Mouse (Mus musculus) liver, postnatal 0 days (tissue): ENCODE data around the gene Gm49776. TPM values are rescaled to one million over a fixed set of nuclear protein-coding genes. Genes with fewer than 3 reads are reported as not detected.

Source experiments
- ATAC-seq: fragments of 200-750 bp; cut with Nextera tagmentation; 2 replicates; pipeline ENCODE4 v1.8.0; 2017; ENCODE audit warnings: mild to moderate bottlenecking, moderate library complexity
- DNase-seq: peaks from one replicate; pipeline ENCODE4 v3.0.0-alpha.2; 2016
- H3K27ac ChIP-seq: fragments of 300-500 bp; sonication (generic); 2 replicates; pipeline ENCODE4 v1.5.1; 2014; ENCODE audit warnings: antibody characterized with exemption, moderate library complexity, mild to moderate bottlenecking, low read depth
- H3K27me3 ChIP-seq: fragments of 300-500 bp; sonication (generic); 2 replicates; pipeline ENCODE4 v1.6.1; 2014; ENCODE audit warnings: low read length, control low read depth, mixed read lengths; ENCODE audit not compliant: insufficient read depth
- H3K36me3 ChIP-seq: fragments of 300-500 bp; sonication (generic); replicated peaks from 2 replicates; pipeline ENCODE4 v1.6.1; 2014; ENCODE audit warnings: mild to moderate bottlenecking, control low read depth, low read length, moderate library complexity, mixed read lengths; ENCODE audit not compliant: insufficient read depth
- H3K4me1 ChIP-seq: fragments of 300-500 bp; sonication (generic); 2 replicates; pipeline ENCODE4 v1.6.1; 2014; ENCODE audit warnings: antibody characterized with exemption, mild to moderate bottlenecking, control low read depth; ENCODE audit not compliant: insufficient read depth
- H3K4me2 ChIP-seq: fragments of 300-500 bp; sonication (generic); 2 replicates; pipeline ENCODE4 v1.6.1; 2014; ENCODE audit warnings: low read depth, mild to moderate bottlenecking, low read length, moderate library complexity, mixed read lengths
- H3K4me3 ChIP-seq: fragments of 300-500 bp; sonication (generic); 2 replicates; pipeline ENCODE4 v1.5.1; 2014; ENCODE audit warnings: low read depth, low read length
- H3K9ac ChIP-seq: fragments of 300-500 bp; sonication (generic); replicated peaks from 2 replicates; pipeline ENCODE4 v1.6.1; 2014; ENCODE audit warnings: mild to moderate bottlenecking, moderate library complexity
- H3K9me3 ChIP-seq: fragments of 300-500 bp; sonication (generic); 2 replicates; pipeline ENCODE4 v1.6.1; 2016; ENCODE audit warnings: mild to moderate bottlenecking, control low read depth, low read length, mixed read lengths
- CTCF ChIP-seq: sonication (generic); IDR thresholded peaks from 2 replicates; pipeline ENCODE4 v1.5.1; 2016; ENCODE audit warnings: antibody characterized with exemption, low read depth
- EP300 ChIP-seq: IDR thresholded peaks from 2 replicates; pipeline ENCODE4 v1.6.1; 2016; ENCODE audit warnings: antibody characterized with exemption, low read depth, mild to moderate bottlenecking
- WGBS: fragments of 180-500 bp; shearing (Covaris S2); extraction: QIAGEN DNeasy Blood & Tissue Kit; methylation state at CpG from one replicate; pipeline ENCODE4 v1.1.7; 2014; ENCODE audit not compliant: insufficient replicate concordance; 5-methylcytosine and 5-hydroxymethylcytosine counted together
- polyA plus RNA-seq: library from polyadenylated mRNA; unstranded; fragments of >200 nt; fragmentation: Nextera tagmentation; extraction: Ambion mirVana; gene quantifications from 2 replicates; pipeline ENCODE4 v1.2.1, GENCODE M21; 2015

The Gm49776 gene
- polyA plus RNA-seq, 1 experiment from 2014 or later, result not detected

- TF ChIP-seq EP300 (no peak), CTCF (no peak)
- Histone ChIP-seq H3K27me3 (no peaks in the 10 kb centered on the region), H3K27ac (no peak overlapping the region), H3K4me2 (no peak overlapping the region), H3K9ac (no peak overlapping the region), H3K4me1 (peaks cover 8% of the 10 kb centered on the region), H3K4me3 (no peak overlapping the region), H3K9me3 (no peaks in the 10 kb centered on the region), H3K36me3 (0 out of 2 replicates have a peak, but pooled peaks cover 9% of the 10 kb centered on the region)
- no peak for DNase-seq
- 70% methylated on average over 6 of the region's 6 CpGs for WGBS
- ATAC-seq, result no peak
These were observed 37.1 kb downstream of the Gm49776 start for GRCm38 (mm10) chr16:18220856-18221542.

- WGBS, result 28% methylated on average over 8 of the region's 8 CpGs
- Histone ChIP-seq H3K4me3 (no peak overlapping the region), H3K36me3 (0 out of 2 replicates have a peak, but pooled peaks cover 9% of the 10 kb centered on the region), H3K4me2 (no peak overlapping the region), H3K27me3 (no peaks in the 10 kb centered on the region), H3K4me1 (peaks cover 8% of the 10 kb centered on the region), H3K9ac (peak overlapping the region; percentile 11; the same call in 1 of the 2 replicates), H3K27ac (peak overlapping the region; percentile 22; the same call in 1 of the 2 replicates), H3K9me3 (no peaks in the 10 kb centered on the region)
- no peak for TF ChIP-seq EP300
- TF ChIP-seq CTCF, result no peak
- peak; percentile 62 for DNase-seq
- ATAC-seq, result peak; percentile 64; the same call in 1 of the 2 replicates
These were observed 38.1 kb downstream of the Gm49776 start for GRCm38 (mm10) chr16:18220001-18220400.

GRCm38 (mm10) chr16:18218580-18218996 lies 39.5 kb downstream of the Gm49776 start:
- no peak overlapping the region for H3K4me3 ChIP-seq
- peaks cover 8% of the 10 kb centered on the region for H3K4me1 ChIP-seq
- no peak overlapping the region for H3K27ac ChIP-seq
- TF ChIP-seq CTCF, result no peak
- TF ChIP-seq EP300, result no peak
- WGBS, result 78% methylated on average over 9 of the region's 9 CpGs
- no peak for DNase-seq
- H3K27me3 ChIP-seq, result no peaks in the 10 kb centered on the region
- no peak for ATAC-seq
- H3K9ac ChIP-seq, result no peak overlapping the region
- no peaks in the 10 kb centered on the region for H3K9me3 ChIP-seq
- no peak overlapping the region for H3K4me2 ChIP-seq
- H3K36me3 ChIP-seq, result no peaks in the 10 kb centered on the region

- Histone ChIP-seq H3K9ac (no peak within 1 kb of the TSS), H3K4me1 (peaks cover 8% of the 10 kb centered on the region), H3K27ac (no peak within 1 kb of the TSS), H3K4me3 (no peak within 1 kb of the TSS), H3K27me3 (no peaks in the 10 kb centered on the region), H3K36me3 (no peaks in the 10 kb centered on the region), H3K9me3 (no peaks in the 10 kb centered on the region), H3K4me2 (no peak within 1 kb of the TSS)
- TF ChIP-seq EP300 (no peak), CTCF (no peak)
- 83% methylated on average over 4 of the region's 4 CpGs for WGBS
- no peak for ATAC-seq
- no peak for DNase-seq
These were observed 40.5 kb downstream of the Gm49776 start, which contains the start of gene Ccdc188 for GRCm38 (mm10) chr16:18217579-18217978. TSS of gene Ccdc188 (plus strand) at chr16:18217879.

GRCm38 (mm10) chr16:18214858-18215257 lies 43.3 kb downstream of the Gm49776 start:
- Histone ChIP-seq H3K36me3 (no peaks in the 10 kb centered on the region), H3K4me2 (no peak overlapping the region), H3K4me3 (no peak overlapping the region), H3K27me3 (no peaks in the 10 kb centered on the region), H3K9me3 (no peaks in the 10 kb centered on the region), H3K4me1 (peaks cover 2% of the 10 kb centered on the region), H3K27ac (no peak overlapping the region), H3K9ac (no peak overlapping the region)
- 79% methylated on average over 7 of the region's 7 CpGs for WGBS
- DNase-seq, result no peak
- no peak for ATAC-seq
- no peak for TF ChIP-seq EP300
- no peak for TF ChIP-seq CTCF

GRCm38 (mm10) chr16:18213689-18214088 lies 44.4 kb downstream of the Gm49776 start:
- Histone ChIP-seq H3K36me3 (no peaks in the 10 kb centered on the region), H3K4me2 (no peak overlapping the region), H3K27ac (no peak overlapping the region), H3K4me1 (no peaks in the 10 kb centered on the region), H3K9ac (no peak overlapping the region), H3K9me3 (no peaks in the 10 kb centered on the region), H3K4me3 (no peak overlapping the region), H3K27me3 (no peaks in the 10 kb centered on the region)
- ATAC-seq, result no peak
- TF ChIP-seq EP300, result no peak
- no peak for TF ChIP-seq CTCF
- WGBS, result 62% methylated on average over 6 of the region's 6 CpGs
- DNase-seq, result no peak
